Mouse (Mus musculus) small intestine, adult 2 months (tissue): ENCODE results near the gene D10Jhu81e. TPM values are rescaled to one million over a fixed set of nuclear protein-coding genes. Genes with fewer than 3 reads are reported as not detected.

Source experiments
- H3K27ac ChIP-seq: fragments of 200-500 bp; 2 replicates; pipeline ENCODE4 v1.5.1; 2012; ENCODE audit warnings: low read depth, low read length, control low read depth, inconsistent platforms; ENCODE audit not compliant: insufficient read depth
- H3K27me3 ChIP-seq: fragments of 200-500 bp; 2 replicates; pipeline ENCODE4 v1.6.1; 2012; ENCODE audit warnings: mild to moderate bottlenecking, moderate library complexity, low read length, inconsistent platforms; ENCODE audit not compliant: control insufficient read depth, insufficient read depth
- H3K36me3 ChIP-seq: fragments of 200-500 bp; 2 replicates; pipeline ENCODE4 v1.6.1; 2012; ENCODE audit warnings: mild to moderate bottlenecking, low read length, control low read depth, inconsistent platforms; ENCODE audit not compliant: control insufficient read depth, insufficient read depth
- H3K4me1 ChIP-seq: fragments of 200-500 bp; 2 replicates; pipeline ENCODE4 v1.6.1; 2012; ENCODE audit warnings: low read length, inconsistent platforms, mixed read lengths; ENCODE audit not compliant: control insufficient read depth, insufficient read depth, insufficient read length
- H3K4me3 ChIP-seq: fragments of 200-500 bp; 2 replicates; pipeline ENCODE4 v1.5.1; 2012; ENCODE audit warnings: low read depth, mild to moderate bottlenecking, control low read depth, inconsistent platforms, low read length, moderate library complexity
- CTCF ChIP-seq: fragments of 200-500 bp; IDR thresholded peaks from 2 replicates; pipeline ENCODE4 v1.5.1; 2012; ENCODE audit warnings: low read depth, mild to moderate bottlenecking, control low read depth, inconsistent platforms, low read length, moderate library complexity, mixed read lengths; ENCODE audit not compliant: insufficient replicate concordance, insufficient read length; ENCODE audit errors: extremely low read depth
- POLR2A ChIP-seq: fragments of 200-500 bp; IDR thresholded peaks from 2 replicates; pipeline ENCODE4 v1.6.1; 2012; ENCODE audit warnings: low read depth, mild to moderate bottlenecking, control low read depth, inconsistent platforms, low read length, moderate library complexity
- WGBS: fragments of 180-500 bp; shearing (Covaris S2); methylation state at CpG from one replicate; pipeline ENCODE4 v1.1.7; 2018; 5-methylcytosine and 5-hydroxymethylcytosine counted together
- polyA plus RNA-seq: library from polyadenylated mRNA; depleted of rRNA; stranded (reverse); fragments of >200 nt; gene quantifications from 2 replicates; pipeline ENCODE4 v1.2.3, GENCODE M21; 2012

D10Jhu81e gene
- polyA plus RNA-seq, 1 experiment: 63.8 TPM

DNA sequence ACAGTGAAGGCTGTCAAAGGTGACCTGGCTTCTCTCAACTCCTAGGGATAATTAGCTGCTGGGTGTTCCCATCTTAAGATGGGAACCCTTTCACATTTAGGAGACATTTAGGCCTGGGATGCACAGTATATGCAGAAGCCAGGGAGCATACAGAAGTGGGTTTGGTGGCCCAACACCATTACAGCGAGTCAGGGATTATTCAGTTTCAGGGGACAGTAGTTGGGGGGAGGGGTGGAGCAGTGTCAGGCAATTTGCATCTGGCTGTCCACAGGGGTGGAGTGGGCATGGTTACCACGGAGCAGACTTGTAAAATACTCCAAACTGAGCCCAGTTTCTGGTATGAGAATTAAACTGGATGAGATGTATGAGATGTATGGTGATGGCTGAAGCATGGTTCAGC is 863 bp upstream of the D10Jhu81e start:
- H3K27ac ChIP-seq: 0 out of 2 replicates have a peak overlapping the region, but pooled peaks have one; percentile 18
- H3K4me1 ChIP-seq: peaks cover 6% of the 10 kb centered on the region; the same call in 1 of the 2 replicates
- no peak overlapping the region for H3K4me3 ChIP-seq
- no peaks in the 10 kb centered on the region for H3K27me3 ChIP-seq
- no peak for TF ChIP-seq POLR2A
- no peak for TF ChIP-seq CTCF
- H3K36me3 ChIP-seq: peaks cover 37% of the 10 kb centered on the region
- WGBS: 62% methylated on average over 2 of the region's 2 CpGs

- Histone ChIP-seq H3K27me3 (no peaks in the 10 kb centered on the region), H3K27ac (no peak overlapping the region), H3K4me1 (peaks cover 6% of the 10 kb centered on the region; the same call in 1 of the 2 replicates), H3K36me3 (peaks cover 31% of the 10 kb centered on the region), H3K4me3 (peak overlapping the region; percentile 72)
- TF ChIP-seq CTCF: no peak
- TF ChIP-seq POLR2A: no peak
- 38% methylated on average over 11 of the region's 11 CpGs for WGBS
Measured at GRCm38 (mm10) chr10:78168792-78169191, 790 bp downstream of the D10Jhu81e start.

DNA sequence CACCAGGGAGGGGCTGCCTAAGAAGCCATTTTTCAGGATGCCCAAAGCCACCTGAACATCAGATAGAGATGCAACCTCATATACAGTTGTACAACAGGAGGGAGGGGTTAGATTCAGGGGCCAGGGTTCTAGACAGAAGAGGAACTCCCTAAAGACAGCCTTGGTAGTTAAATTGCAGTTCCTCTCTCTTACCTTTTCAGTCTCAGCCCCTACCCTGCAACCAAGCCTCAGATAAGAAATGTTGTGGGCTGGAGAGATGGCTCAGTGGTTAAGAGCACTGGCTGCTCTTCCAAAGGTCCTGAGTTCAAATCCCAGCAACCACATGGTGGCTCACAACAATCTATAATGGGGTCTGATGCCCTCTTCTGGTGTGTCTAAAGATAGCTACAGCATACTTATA is 1.8 kb downstream of the D10Jhu81e start:
- no peak for TF ChIP-seq POLR2A
- no peak for TF ChIP-seq CTCF
- peaks cover 22% of the 10 kb centered on the region for H3K36me3 ChIP-seq
- no peaks in the 10 kb centered on the region for H3K27me3 ChIP-seq
- no peak overlapping the region for H3K4me3 ChIP-seq
- peaks cover 6% of the 10 kb centered on the region; the same call in 1 of the 2 replicates for H3K4me1 ChIP-seq
- H3K27ac ChIP-seq: no peak overlapping the region

DNA sequence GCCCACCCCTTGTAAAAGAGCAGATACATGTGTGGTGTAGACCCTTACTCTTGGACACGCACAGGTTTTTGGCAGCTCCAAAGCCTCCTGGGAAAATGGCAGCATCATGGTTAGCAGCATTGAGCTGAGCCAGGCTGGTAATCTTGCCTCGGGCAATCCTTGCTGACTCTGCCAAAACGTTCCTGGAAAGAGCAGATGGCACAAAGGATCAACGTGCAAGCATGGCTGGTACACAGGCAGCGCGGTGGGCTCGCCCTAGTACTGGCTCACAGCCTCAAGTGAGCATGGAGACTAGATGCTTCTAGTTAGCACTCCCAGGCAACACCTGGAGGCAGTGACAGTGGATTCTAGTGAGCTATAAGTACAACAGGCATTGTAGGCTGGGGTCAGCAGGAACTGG is 2.2 kb downstream of the D10Jhu81e start:
- 85% methylated on average over 7 of the region's 7 CpGs for WGBS
- Histone ChIP-seq H3K4me1 (peaks cover 6% of the 10 kb centered on the region; the same call in 1 of the 2 replicates), H3K36me3 (peaks cover 19% of the 10 kb centered on the region), H3K27ac (no peak overlapping the region), H3K27me3 (no peaks in the 10 kb centered on the region), H3K4me3 (no peak overlapping the region)
- no peak for TF ChIP-seq POLR2A
- no peak for TF ChIP-seq CTCF

DNA sequence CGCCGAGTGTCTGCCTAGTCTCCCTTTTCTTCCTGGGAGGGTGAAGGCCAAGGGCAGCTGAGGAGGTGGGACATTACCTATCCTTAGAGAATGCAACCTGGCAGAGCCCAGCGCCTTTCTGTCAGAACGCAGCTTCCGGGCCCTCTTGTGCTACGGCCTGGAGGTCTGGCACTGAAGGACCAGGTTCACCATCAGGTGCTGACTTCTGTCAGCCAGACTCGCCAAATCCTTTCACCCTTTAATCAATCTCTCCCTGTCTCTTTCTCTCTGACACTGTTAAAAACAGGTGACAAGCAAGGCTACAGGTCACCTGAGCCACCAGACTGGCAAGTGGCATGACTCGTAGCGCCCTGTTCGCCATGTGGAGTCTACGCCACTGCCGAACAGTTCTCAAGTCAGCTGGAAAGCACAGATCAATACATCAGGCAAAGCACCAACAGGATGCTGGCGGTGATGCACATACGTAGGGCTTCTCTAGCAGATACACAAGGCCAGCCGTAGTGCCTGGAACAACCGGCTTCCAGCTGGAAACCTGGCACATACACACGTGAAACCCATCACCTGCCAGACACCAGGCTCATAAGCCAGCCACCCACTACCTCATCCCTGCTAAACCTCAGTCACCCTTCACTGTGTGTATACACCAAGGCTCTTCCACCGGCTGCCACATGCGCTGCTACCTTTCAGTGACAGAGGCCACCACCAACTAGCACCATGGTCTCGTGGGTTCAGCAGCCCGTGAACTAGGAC is 4.2 kb downstream of the D10Jhu81e start:
- no peaks in the 10 kb centered on the region for H3K27me3 ChIP-seq
- no peak overlapping the region for H3K27ac ChIP-seq
- peaks cover 6% of the 10 kb centered on the region; the same call in 1 of the 2 replicates for H3K4me1 ChIP-seq
- TF ChIP-seq CTCF (no peak), POLR2A (no peak)
- H3K36me3 ChIP-seq: peaks cover 15% of the 10 kb centered on the region
- 92% methylated on average over 21 of the region's 21 CpGs for WGBS
- H3K4me3 ChIP-seq: no peak overlapping the region

DNA sequence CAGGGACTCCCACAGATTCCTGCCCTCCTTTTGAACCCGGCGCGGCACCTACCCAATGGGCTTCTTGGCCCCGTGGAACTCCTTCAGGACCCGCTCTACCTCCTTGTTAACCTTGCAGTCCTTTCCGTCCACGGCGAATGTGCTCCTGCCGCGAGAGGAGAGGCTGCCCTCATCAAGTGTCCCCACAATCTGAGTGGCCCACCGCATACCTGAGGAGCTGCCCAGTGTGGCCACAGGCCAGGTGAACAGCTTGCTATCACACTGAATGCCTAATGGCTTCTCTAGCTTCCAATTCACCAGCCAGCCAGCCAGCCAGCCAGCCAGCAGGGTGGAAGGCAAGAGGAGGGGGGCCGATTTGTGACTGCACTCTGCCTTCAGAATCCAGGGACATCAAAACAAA is 4.8 kb downstream of the D10Jhu81e start:
- H3K27me3 ChIP-seq: no peaks in the 10 kb centered on the region
- H3K4me3 ChIP-seq: no peak overlapping the region
- TF ChIP-seq POLR2A: no peak
- TF ChIP-seq CTCF: no peak
- peaks cover 15% of the 10 kb centered on the region for H3K36me3 ChIP-seq
- 93% methylated on average over 12 of the region's 12 CpGs for WGBS
- H3K27ac ChIP-seq: no peak overlapping the region
- H3K4me1 ChIP-seq: peaks cover 7% of the 10 kb centered on the region

- no peaks in the 10 kb centered on the region for H3K27me3 ChIP-seq
- no peak for TF ChIP-seq POLR2A
- peak; percentile 82; the same call in 1 of the 2 replicates for TF ChIP-seq CTCF
- H3K4me1 ChIP-seq: peaks cover 9% of the 10 kb centered on the region
- 16% methylated on average over 4 of the region's 4 CpGs for WGBS
- no peak overlapping the region for H3K27ac ChIP-seq
- H3K4me3 ChIP-seq: no peak overlapping the region
- peaks cover 15% of the 10 kb centered on the region for H3K36me3 ChIP-seq
Measured at GRCm38 (mm10) chr10:78163923-78164322, 5.7 kb downstream of the D10Jhu81e start.

- Histone ChIP-seq H3K27ac (no peak overlapping the region), H3K36me3 (peaks cover 15% of the 10 kb centered on the region)
- 94% methylated on average over 9 of the region's 9 CpGs for WGBS
Measured at GRCm38 (mm10) chr10:78163241-78163640, 6.3 kb downstream of the D10Jhu81e start.

More at GRCm38 (mm10) chr10:78163241-78163640, 6.3 kb downstream of the D10Jhu81e start:
- Histone ChIP-seq H3K4me1 (peaks cover 8% of the 10 kb centered on the region), H3K27me3 (no peaks in the 10 kb centered on the region), H3K4me3 (no peak overlapping the region)
- TF ChIP-seq POLR2A (no peak), CTCF (no peak)
